ENCODE assay signal across 8 mouse cellular contexts in genomic region chr12:36713866-36714662, GRCm38 (mm10).
DNase-seq lines count a peak whose midpoint lies in the region; ATAC-seq lines count a peak whose summit lies in the region.

No protein-coding gene starts in this region.

- DNase-seq in kidney, adult 18-20 months = peak; percentile 25
- DNase-seq in kidney, adult 11 months = no peak
- DNase-seq in cerebellum, postnatal 14 days = peak; percentile 58 to 61
- DNase-seq in gastrocnemius, postnatal 14 days = peak; percentile 42
- peak; percentile 39 for DNase-seq in thymus, postnatal 0 days (ENCODE audit: low spot score)

- no peaks in the 10 kb centered on the region for H3K27me3 ChIP-seq in intestine, embryonic 16.5 days (replicated peaks; ENCODE audit: control insufficient read depth, insufficient read depth, low read length)
- no peaks in the 10 kb centered on the region for H3K27me3 ChIP-seq in limb, embryonic 15.5 days
- no peaks in the 10 kb centered on the region for H3K27me3 ChIP-seq in midbrain, embryonic 16.5 days (ENCODE audit: control insufficient read depth, insufficient read depth, low read depth, low read length)

- 16% methylated on average over 17 of the region's 17 CpGs for WGBS in intestine, embryonic 16.5 days
- 12% methylated on average over 17 of the region's 17 CpGs for WGBS in limb, embryonic 15.5 days
- 23% methylated on average over 17 of the region's 17 CpGs for WGBS in midbrain, embryonic 16.5 days

- no peaks in the 10 kb centered on the region for H3K4me1 ChIP-seq in intestine, embryonic 16.5 days (ENCODE audit: control insufficient read depth, insufficient read depth, low read length)
- H3K4me1 ChIP-seq in limb, embryonic 15.5 days = 0 out of 2 replicates have a peak, but pooled peaks cover 10% of the 10 kb centered on the region
- 0 out of 2 replicates have a peak, but pooled peaks cover 2% of the 10 kb centered on the region for H3K4me1 ChIP-seq in midbrain, embryonic 16.5 days (ENCODE audit: control insufficient read depth, insufficient read depth, low read length)

- H3K9me3 ChIP-seq in intestine, embryonic 16.5 days (ENCODE audit: control insufficient read depth, low read length) = no peaks in the 10 kb centered on the region
- no peaks in the 10 kb centered on the region for H3K9me3 ChIP-seq in limb, embryonic 15.5 days
- no peaks in the 10 kb centered on the region for H3K9me3 ChIP-seq in midbrain, embryonic 16.5 days (replicated peaks; ENCODE audit: control insufficient read depth, low read length, poor library complexity, severe bottlenecking)

- H3K36me3 ChIP-seq in intestine, embryonic 16.5 days (ENCODE audit: control insufficient read depth, insufficient read depth, low read length) = no peaks in the 10 kb centered on the region
- H3K36me3 ChIP-seq in limb, embryonic 15.5 days = no peaks in the 10 kb centered on the region
- no peaks in the 10 kb centered on the region for H3K36me3 ChIP-seq in midbrain, embryonic 16.5 days (ENCODE audit: control insufficient read depth, insufficient read depth, low read length)

- H3K4me3 ChIP-seq in intestine, embryonic 16.5 days (ENCODE audit: low read length) = peak overlapping the region; percentile 8
- peak overlapping the region; percentile 22 for H3K4me3 ChIP-seq in limb, embryonic 15.5 days
- H3K4me3 ChIP-seq in midbrain, embryonic 16.5 days (ENCODE audit: low read depth, low read length) = 0 out of 2 replicates have a peak overlapping the region, but pooled peaks have one; percentile 13

- H3K27ac ChIP-seq in intestine, embryonic 16.5 days (ENCODE audit: low read length) = no peak overlapping the region
- H3K27ac ChIP-seq in limb, embryonic 15.5 days = no peak overlapping the region
- no peak overlapping the region for H3K27ac ChIP-seq in midbrain, embryonic 16.5 days (ENCODE audit: low read length)

- 0 out of 2 replicates have a peak, but pooled peaks have one; percentile 53 for ATAC-seq in intestine, embryonic 16.5 days
- ATAC-seq in limb, embryonic 15.5 days (ENCODE audit: insufficient number of reproducible peaks, low FRiP score, low TSS enrichment, low read depth) = no peak
- ATAC-seq in midbrain, embryonic 16.5 days = peak; percentile 86

- H3K9ac ChIP-seq in intestine, embryonic 16.5 days (ENCODE audit: low read depth, low read length) = no peak overlapping the region
- H3K9ac ChIP-seq in limb, embryonic 15.5 days = 0 out of 2 replicates have a peak overlapping the region, but pooled peaks have one; percentile 28
- 0 out of 2 replicates have a peak overlapping the region, but pooled peaks have one; percentile 22 for H3K9ac ChIP-seq in midbrain, embryonic 16.5 days (ENCODE audit: low read depth, low read length)

- peak overlapping the region; percentile 32 for H3K4me2 ChIP-seq in intestine, embryonic 16.5 days (ENCODE audit: low read depth, low read length)
- peak overlapping the region; percentile 32 for H3K4me2 ChIP-seq in limb, embryonic 15.5 days
- H3K4me2 ChIP-seq in midbrain, embryonic 16.5 days (ENCODE audit: low read length) = peak overlapping the region; percentile 48

- intact Hi-C loops in gastrocnemius, postnatal 14 days (cut with DNase I; ENCODE audit: low total_unique reads) = loop anchor here (10.0 kb wide), 2 partner anchors 301 to 741 kb away; no protein-coding TSS in a partner anchor
